Comparison of ENCODE assay signal across 16 mouse cellular contexts in the genomic region with DNA sequence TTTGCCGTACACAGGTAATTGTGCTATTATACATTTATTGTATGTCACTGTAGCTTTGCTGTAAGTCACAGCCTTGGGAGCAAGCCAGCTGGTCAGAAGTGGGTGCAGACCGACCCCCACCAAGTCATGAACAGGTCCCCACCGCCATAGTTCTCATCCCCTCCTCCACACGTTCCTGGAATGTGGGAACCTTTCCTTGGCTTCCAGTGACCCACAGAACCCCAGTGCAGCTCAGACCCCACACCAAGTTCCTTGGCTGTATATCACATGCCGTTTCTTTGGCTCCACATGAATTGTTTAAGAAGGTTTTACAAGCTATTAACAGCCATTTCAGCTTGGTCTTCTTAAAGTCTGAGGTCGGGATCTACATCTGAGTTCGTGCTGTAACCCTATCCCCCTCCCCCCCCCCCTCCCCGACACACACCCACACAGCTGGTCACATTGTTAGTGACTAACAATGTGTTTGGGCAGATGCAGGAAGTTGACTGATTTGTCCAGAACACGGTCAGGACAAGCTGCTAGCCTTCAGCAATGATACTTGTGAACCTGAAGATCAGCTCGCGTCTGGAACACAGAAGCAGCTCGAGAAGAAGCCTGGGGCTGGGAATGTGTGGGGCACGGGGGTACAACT. TPM values are rescaled to one million over a fixed set of nuclear protein-coding genes. Genes with fewer than 3 reads are reported as not detected.
DNase-seq lines count a peak whose midpoint lies in the region; ATAC-seq lines count a peak whose summit lies in the region.
"Had no signal": no experiment of that assay in that cellular context is flagged by ENCODE, and none has a peak within 500 bp of the region (broad histone marks: within the 10 kb centered on the region; RNA-seq: fewer than 3 reads in every experiment).

No protein-coding gene starts in this region.

- H3K4me3 ChIP-seq in heart, embryonic 15.5 days, result no peak overlapping the region
- no peak overlapping the region for H3K4me3 ChIP-seq in midbrain, embryonic 15.5 days
- no peak overlapping the region for H3K4me3 ChIP-seq in midbrain, embryonic 13.5 days (replicated peaks)

- 0 out of 2 replicates have a peak overlapping the region, but pooled peaks have one; percentile 6 for H3K4me2 ChIP-seq in heart, embryonic 15.5 days
- no peak overlapping the region for H3K4me2 ChIP-seq in midbrain, embryonic 15.5 days
- H3K4me2 ChIP-seq in midbrain, embryonic 13.5 days (replicated peaks), result no peak overlapping the region

- H3K9me3 ChIP-seq in heart, embryonic 15.5 days (replicated peaks), result no peaks in the 10 kb centered on the region
- H3K9me3 ChIP-seq in midbrain, embryonic 15.5 days, result no peaks in the 10 kb centered on the region
- H3K9me3 ChIP-seq in midbrain, embryonic 13.5 days, result no peaks in the 10 kb centered on the region

- no peaks in the 10 kb centered on the region for H3K36me3 ChIP-seq in heart, embryonic 15.5 days
- H3K36me3 ChIP-seq in midbrain, embryonic 15.5 days (replicated peaks), result no peaks in the 10 kb centered on the region; the same call in 1 of the 2 replicates
- peaks cover 5% of the 10 kb centered on the region; the same call in 1 of the 2 replicates for H3K36me3 ChIP-seq in midbrain, embryonic 13.5 days

- H3K27ac ChIP-seq in heart, embryonic 15.5 days, result no peak overlapping the region
- H3K27ac ChIP-seq in midbrain, embryonic 15.5 days, result no peak overlapping the region
- no peak overlapping the region for H3K27ac ChIP-seq in midbrain, embryonic 13.5 days

- H3K4me1 ChIP-seq in heart, embryonic 15.5 days (replicated peaks), result no peaks in the 10 kb centered on the region
- H3K4me1 ChIP-seq in midbrain, embryonic 15.5 days, result no peaks in the 10 kb centered on the region
- H3K4me1 ChIP-seq in midbrain, embryonic 13.5 days (replicated peaks), result 0 out of 2 replicates have a peak, but pooled peaks cover 3% of the 10 kb centered on the region

- no peak for DNase-seq in heart, postnatal 14 days
- DNase-seq in fibroblast of lung, adult 2 months (ENCODE audit: low read depth), result peak; percentile 25
- no peak for DNase-seq in ovary, postnatal 14 days (ENCODE audit: low spot score)
- no peak for DNase-seq in adrenal gland, adult 2 months
- no peak for DNase-seq in spleen, adult 18-20 months
- DNase-seq: cerebellum, postnatal 25 days; forebrain, postnatal 0 days; kidney, adult 2 months; lung, postnatal 4 days had no signal

- WGBS in heart, embryonic 15.5 days, result 43% methylated on average over 13 of the region's 13 CpGs
- 64% methylated on average over 13 of the region's 13 CpGs for WGBS in midbrain, embryonic 15.5 days
- 72% methylated on average over 13 of the region's 13 CpGs for WGBS in midbrain, embryonic 13.5 days

- H3K9ac ChIP-seq in heart, embryonic 15.5 days, result no peak overlapping the region
- H3K9ac ChIP-seq in midbrain, embryonic 15.5 days, result no peak overlapping the region
- no peak overlapping the region for H3K9ac ChIP-seq in midbrain, embryonic 13.5 days (replicated peaks)
- H3K9ac ChIP-seq: forebrain, postnatal 0 days had no signal

- no peak for ATAC-seq in heart, embryonic 15.5 days (replicated peaks; ENCODE audit: insufficient number of reproducible peaks, insufficient read depth, low FRiP score, low read depth)
- peak; percentile 47; the same call in 1 of the 2 replicates for ATAC-seq in midbrain, embryonic 15.5 days (replicated peaks)
- no peak for ATAC-seq in midbrain, embryonic 13.5 days
- ATAC-seq: forebrain, postnatal 0 days had no signal

- H3K27me3 ChIP-seq in heart, embryonic 15.5 days, result no peaks in the 10 kb centered on the region
- H3K27me3 ChIP-seq in midbrain, embryonic 15.5 days (replicated peaks), result no peaks in the 10 kb centered on the region
- no peaks in the 10 kb centered on the region for H3K27me3 ChIP-seq in midbrain, embryonic 13.5 days

- intact Hi-C loops in heart, postnatal 14 days (cut with DNase I), result no loop called here

RNA-seq across cellular contexts. Expression of gene Nr1i2, which starts 46.2 kb away (rescaled TPM):
- 0.06 TPM in 1 of 2 replicates, not detected in the other for polyA plus RNA-seq in heart, embryonic 15.5 days (2015; fragmentation: Nextera tagmentation; extraction: Ambion mirVana)
- not detected for total RNA-seq in heart, postnatal 14 days (2021)
- polyA plus RNA-seq in midbrain, embryonic 15.5 days (2015; fragmentation: Nextera tagmentation; extraction: Ambion mirVana), result 0.08 TPM in 1 of 2 replicates, not detected in the other
- polyA plus RNA-seq in midbrain, embryonic 13.5 days (2015; fragmentation: Nextera tagmentation; extraction: Ambion mirVana), result not detected in 2 replicates
- under 1 TPM in 1 of 2 experiments, not detected in 1; 0.20 TPM for total RNA-seq in adrenal gland, adult 2 months (2021)
- polyA plus RNA-seq in adrenal gland, adult 2 months (2012; rRNA removed), result not detected in 2 replicates
- total RNA-seq: CH12.LX; forebrain, postnatal 0 days; left cerebral cortex, postnatal 25 days had no signal
- polyA plus RNA-seq: brain, embryonic 14.5 days; forebrain, postnatal 0 days; heart, embryonic 14.5 days had no signal
